Mouse (Mus musculus): Measurements from ENCODE around the gene E030018B13Rik. TPM values are rescaled to one million over a fixed set of nuclear protein-coding genes. Genes with fewer than 3 reads are reported as not detected.

Gene E030018B13Rik
- total RNA-seq, 2 experiments from 2014 or later: not detected

DNA sequence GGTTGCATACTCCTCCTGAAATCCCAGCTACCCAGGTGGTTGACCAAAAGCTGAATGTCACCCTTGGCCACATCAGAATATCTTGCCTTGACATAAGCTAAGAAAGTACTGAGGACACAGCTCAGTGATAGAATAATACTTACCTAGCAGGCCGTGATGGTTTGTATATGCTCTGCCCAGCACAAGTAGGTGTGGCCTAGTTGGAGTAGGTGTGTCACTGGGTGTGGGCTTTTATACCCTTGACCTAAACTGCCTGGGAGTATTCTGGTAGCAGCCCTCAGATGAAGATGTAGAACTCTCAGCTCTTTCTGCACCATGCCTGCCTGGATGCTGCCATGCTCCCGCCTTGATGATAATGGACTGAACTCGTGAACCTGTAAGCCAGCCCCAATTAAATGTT is 15.8 kb downstream of the E030018B13Rik start:
- ATAC-seq (replicated peaks; ENCODE audit: low FRiP score, low TSS enrichment, poor library complexity, severe bottlenecking): no peak

DNA sequence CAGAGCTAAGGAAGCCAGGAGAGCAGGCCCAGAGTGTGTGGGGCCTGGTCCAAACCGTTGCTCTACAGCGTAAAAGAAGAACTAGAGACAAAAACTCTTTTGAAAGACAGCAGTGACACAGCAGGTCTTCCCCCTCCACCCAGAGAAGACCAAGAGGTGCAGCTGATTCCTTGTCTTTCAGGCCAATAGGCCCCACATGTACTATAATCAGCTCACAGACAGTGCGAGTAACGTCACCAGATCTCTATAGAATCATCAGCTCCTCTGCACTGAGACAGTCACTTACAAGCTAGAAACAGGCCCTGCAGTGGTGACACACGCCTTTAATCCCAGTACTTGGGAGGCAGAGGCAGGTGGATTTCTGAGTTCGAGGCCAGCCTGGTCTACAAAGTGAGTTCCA is 17.2 kb downstream of the E030018B13Rik start:
- ATAC-seq (replicated peaks; ENCODE audit: low FRiP score, low TSS enrichment, poor library complexity, severe bottlenecking): peak; percentile 50

DNA sequence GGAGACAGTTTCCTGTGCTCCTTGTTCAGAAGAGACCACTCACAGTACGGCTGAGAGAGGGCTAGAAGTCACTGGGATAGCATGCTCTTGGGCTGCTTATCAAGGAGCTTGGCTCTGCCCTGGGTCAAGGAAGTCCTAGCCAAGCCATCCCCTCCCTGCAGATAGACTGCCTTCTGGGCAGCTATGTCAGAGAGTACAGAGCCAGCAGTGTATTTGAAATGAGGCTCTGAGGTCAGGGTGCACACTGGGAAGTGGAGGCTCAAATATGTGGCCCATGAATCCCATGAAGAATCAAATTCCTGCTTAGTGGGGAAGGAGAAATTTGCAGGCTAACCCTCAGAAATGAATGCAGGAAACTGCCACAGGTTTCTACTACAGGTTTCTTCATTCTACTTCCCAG is 17.9 kb downstream of the E030018B13Rik start:
- ATAC-seq (replicated peaks; ENCODE audit: low FRiP score, low TSS enrichment, poor library complexity, severe bottlenecking): no peak

DNA sequence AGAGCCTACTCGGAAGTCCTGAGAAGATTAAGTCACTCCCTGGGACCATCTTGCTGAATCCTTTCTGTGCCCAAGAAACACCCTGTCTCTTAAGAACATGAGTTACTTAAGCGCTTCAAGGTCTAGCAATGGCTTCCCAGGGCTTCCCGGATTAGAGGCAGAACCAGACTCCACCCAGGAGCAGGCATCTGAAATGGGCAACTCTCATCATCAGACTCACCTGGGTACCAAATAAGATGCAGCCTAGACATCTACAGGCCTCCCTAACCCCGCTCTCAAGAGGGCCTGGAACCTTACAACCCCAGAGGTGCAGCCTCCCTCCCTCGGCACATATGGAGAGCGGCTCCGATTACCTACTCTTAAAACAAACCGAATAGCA is 19.1 kb downstream of the E030018B13Rik start:
- no peak for ATAC-seq (replicated peaks; ENCODE audit: low FRiP score, low TSS enrichment, poor library complexity, severe bottlenecking)

DNA sequence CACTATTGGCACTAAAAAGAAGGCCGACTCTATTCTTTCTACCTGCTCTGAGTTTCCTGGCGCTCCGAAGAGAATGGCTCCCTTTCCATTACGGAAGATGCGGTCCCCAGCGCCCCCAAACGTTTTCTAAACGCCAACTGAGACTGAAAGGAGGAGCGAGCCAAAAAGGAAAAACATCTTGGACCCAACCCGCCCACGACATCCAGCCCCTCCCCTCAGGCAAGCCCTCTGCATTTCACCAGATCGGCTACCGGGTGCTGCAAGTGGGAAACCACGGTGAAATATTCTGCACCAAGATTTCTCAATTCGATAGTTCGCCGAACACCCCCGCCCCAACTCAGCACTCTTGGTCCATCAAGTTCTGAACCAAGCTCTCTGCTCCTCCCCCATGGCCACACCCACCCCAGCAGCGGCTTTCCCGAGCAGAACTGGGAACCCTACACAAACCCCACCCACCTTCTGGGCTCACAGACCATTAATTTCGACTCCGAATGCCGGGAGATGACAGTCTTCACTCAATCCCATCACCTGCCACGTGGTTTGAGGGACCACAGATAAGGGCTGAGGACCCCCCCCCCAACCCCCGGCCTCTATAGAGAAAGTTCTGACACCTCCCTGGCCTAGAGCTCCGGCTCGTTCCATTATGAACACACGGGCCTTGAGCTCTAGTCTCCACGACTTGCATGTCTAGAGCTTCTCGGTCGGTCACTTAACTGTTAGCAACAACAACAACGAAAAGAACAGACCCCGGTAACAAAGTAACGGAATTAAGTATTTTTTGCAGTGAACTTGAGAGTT is 19.7 kb downstream of the E030018B13Rik start:
- no peak for ATAC-seq (replicated peaks; ENCODE audit: low FRiP score, low TSS enrichment, poor library complexity, severe bottlenecking)

DNA sequence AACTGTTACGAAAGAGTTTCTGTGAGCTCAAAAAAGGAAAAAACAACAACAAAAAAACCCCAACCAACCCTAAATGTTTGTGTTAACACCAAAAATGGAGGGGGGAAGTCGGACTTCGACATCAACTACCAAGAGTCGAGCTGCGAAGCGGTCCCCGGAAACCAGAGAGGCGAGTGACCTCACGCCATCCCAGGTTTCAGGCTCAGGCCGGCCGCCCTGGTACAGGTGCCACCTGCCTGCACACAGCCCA is 20.3 kb downstream of the E030018B13Rik start:
- no peak for ATAC-seq (replicated peaks; ENCODE audit: low FRiP score, low TSS enrichment, poor library complexity, severe bottlenecking)

DNA sequence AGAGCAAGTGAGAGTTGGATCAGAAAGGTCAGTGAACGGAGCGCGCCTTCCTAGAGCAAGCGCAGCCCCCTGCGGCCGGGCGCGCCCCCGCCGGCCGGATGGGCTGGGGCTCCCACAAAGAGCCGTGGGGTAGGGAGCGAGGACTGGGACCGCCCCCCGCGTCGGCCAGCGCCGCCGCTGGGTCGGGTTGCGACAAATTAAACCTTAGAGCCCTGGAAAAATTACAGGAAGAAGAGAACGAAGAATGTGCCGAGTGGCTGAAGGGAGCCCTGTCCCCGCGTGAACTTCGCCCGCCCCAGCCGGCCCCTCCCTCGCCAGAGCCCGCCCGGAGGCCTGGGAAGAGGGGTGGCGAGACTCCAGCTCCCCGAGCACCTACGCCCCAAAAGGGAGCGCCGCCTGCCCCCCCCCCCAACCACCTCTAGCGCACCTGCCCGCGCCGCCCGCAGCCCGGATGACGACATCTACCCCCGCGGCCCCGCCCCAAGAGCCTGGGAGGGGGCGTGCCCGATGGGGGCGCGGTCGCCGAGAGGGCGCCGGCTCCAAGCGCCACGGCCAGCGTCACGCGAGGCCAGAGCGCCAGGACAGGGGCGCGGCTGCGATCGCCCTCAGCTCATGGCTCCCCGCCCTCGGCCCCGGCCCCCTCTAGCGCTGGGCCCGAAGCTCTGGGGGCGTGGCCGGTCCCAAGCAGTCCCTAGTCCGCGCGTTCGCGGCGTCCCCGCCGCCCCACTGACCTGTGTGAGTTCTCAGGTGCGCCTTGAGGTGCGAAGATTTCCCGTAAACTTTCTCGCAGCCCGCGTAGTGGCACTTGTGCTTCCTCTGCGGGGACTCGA is 20.8 kb downstream of the E030018B13Rik start:
- peak; percentile 9 for ATAC-seq (replicated peaks; ENCODE audit: low FRiP score, low TSS enrichment, poor library complexity, severe bottlenecking)

DNA sequence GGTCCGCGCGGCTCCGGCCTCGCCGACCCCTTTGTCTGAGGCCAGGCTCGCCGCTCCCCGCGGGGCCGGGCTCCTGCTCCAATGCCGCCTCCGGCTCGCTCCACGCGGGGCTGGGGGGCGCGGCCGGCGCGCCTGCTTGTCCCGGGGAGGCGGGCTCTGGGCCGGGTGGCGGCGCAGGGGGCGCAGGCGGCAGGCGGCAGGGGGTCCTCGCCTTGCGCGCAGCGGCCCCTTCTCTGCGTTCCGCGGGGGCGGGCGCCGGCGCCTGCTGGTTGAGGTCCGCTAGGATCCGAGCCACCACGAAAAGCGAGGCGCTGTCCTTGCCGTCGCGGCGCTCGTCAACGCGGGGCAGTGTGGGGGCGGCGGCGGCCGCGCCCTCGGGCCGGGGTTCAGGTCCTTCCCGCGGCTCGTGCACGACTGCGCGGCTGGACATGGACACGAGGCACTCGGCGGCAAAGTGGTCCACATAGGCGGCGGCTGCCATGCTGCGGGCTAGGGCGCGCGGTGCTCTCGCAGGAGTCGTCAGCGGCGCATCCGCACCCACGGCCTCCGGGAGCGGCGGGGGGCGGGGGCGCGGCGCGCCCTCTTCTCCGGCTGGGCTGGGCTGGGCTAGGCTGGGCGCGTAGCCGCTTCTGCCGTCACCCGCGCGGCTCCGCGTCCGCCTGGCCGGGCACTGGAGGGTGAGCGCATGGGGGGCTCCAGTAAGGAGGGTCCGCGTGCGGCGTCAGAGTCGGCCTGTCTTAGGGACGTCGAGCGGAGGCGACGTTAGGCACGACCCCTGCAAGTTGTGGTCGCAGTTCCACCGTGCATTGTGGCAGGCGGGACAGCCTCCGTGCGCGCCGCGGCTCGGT is 21.6 kb downstream of the E030018B13Rik start:
- 0 out of 2 replicates have a peak, but pooled peaks have one; percentile 0 for ATAC-seq (replicated peaks; ENCODE audit: low FRiP score, low TSS enrichment, poor library complexity, severe bottlenecking)

DNA sequence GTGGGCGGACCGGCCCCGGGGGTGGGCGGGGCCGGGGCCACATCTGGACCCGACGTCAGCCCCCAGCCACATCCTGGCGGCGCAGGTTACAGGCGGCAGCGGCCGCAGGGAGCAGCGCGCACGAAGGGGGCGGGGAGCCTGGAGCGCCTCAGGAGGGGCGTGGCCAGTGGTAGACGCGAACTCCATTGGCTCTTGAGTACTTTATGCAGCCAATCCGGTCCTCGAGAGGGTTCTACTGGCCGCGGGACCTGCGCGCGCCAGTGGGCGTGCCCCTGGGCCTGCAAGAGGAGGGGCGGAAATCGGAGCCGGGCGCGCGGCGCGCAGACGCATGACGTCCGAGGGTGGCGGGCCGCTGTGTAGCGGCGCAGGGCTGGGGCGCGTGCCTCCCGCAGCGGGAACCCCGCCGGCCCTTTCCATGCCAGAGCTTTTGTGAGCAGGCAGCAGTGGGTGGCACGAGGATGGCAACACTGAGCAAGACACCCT is 22.3 kb downstream of the E030018B13Rik start, which contains the start of gene Klf13:
Klf13 (minus strand) TSS at position 2 of the 483 bp plus-strand sequence.
- ATAC-seq (replicated peaks; ENCODE audit: low FRiP score, low TSS enrichment, poor library complexity, severe bottlenecking): peak; percentile 72

DNA sequence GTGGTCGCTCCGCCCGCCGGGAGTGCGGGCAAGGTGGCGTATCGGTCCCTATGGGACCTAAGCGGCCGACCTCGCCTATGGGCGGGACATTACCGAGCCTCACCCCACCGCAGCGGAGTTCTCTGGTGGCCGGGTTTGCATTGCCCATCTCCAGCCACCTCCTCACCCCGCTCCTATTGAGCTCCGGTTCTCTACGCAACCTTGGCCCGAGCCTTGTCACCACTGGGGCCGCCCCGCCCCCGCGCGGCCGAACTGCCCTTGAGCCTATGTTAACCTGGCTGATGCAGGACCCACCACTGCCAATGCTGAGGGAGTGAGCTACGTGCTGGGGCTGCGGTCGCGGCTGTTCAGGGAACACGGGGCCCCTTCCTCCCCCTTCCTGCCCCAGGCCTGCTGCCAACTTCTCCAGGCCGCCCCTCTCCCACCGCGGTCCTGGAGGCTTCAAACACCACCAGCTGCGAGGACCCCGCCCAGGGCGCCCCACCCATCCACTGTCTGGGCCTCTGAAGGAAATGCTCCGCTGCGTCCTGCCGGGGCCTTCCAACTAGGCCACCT is 22.8 kb downstream of the E030018B13Rik start:
- ATAC-seq (replicated peaks; ENCODE audit: low FRiP score, low TSS enrichment, poor library complexity, severe bottlenecking): peak; percentile 45

DNA sequence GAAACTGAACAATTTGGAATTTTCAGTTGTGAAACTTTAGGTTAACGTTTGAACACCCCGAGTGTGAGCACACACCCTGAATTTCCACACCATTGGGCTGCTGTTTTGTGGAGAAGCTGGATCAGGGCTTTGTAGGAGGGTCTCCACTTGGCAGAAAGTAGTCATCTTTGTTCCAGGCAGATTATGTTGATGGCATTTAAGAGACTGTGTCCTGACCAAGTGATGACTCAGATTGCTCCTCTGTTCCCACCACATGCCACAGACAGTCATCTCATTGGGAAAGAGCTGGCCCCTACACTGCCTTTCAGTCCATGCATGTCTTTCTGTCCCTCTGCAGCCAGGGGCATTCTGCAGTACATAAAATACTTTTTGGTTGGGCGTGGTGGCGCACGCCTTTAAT is 23.7 kb downstream of the E030018B13Rik start:
- ATAC-seq (replicated peaks; ENCODE audit: low FRiP score, low TSS enrichment, poor library complexity, severe bottlenecking): no peak

DNA sequence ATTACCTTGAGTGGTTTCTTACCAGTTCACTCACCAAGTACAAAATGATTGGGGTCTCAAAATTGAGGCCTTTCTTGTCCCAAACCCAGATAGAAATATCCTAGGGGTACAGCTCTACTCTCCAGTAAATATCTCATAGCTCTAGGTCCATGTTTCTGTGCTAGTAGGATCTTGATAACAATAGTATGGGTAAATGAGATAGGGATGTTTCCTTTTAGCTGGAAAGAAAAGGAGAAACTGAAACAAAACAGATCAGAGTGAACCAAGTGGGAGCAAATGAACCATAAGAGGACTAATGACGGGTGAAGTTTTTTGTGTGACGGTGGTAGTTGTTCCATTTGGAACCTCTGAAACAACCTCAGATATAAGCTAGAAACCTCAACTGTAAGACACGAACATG is 24.4 kb downstream of the E030018B13Rik start:
- ATAC-seq (replicated peaks; ENCODE audit: low FRiP score, low TSS enrichment, poor library complexity, severe bottlenecking): no peak

DNA sequence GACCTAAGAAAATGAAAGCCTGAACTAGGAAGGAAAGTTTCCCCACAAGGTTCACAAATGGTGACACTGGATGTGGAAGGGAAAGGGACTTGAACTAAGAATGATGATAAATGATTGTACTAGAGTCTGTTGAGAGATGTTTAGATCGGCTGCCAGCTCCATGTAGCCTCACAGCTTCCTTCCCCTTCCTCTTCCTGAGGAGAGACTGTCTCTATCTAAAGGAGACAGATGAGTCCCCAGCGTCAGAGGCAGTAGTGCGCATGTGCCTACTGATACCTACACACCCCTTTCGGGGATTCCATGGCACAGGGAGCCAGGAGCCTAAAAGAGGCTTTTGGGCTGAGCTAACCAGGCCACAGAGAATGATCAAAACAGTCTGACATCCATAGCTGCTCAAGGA is 24.8 kb downstream of the E030018B13Rik start:
- 0 out of 2 replicates have a peak, but pooled peaks have one; percentile 18 for ATAC-seq (replicated peaks; ENCODE audit: low FRiP score, low TSS enrichment, poor library complexity, severe bottlenecking)

DNA sequence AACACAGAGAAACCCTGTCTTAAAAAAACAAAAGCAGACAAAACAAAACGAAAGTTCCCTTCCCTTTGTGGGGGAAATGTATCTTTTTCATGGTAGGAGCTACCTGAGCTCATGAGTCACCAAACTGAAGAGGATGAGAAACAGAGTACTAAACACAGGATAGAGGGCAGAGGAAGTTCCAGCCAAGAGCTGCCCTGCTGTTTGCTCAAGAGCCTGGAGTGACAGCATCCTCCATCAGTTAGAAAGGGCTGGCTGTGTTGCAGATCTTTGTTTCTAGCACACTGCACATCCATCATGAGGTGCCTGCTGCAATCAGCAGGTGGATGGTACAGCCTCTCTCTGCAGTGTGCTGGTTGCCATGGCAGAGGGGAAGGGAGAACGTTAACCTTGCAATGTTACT is 27.3 kb downstream of the E030018B13Rik start:
- no peak for ATAC-seq (replicated peaks; ENCODE audit: low FRiP score, low TSS enrichment, poor library complexity, severe bottlenecking)

DNA sequence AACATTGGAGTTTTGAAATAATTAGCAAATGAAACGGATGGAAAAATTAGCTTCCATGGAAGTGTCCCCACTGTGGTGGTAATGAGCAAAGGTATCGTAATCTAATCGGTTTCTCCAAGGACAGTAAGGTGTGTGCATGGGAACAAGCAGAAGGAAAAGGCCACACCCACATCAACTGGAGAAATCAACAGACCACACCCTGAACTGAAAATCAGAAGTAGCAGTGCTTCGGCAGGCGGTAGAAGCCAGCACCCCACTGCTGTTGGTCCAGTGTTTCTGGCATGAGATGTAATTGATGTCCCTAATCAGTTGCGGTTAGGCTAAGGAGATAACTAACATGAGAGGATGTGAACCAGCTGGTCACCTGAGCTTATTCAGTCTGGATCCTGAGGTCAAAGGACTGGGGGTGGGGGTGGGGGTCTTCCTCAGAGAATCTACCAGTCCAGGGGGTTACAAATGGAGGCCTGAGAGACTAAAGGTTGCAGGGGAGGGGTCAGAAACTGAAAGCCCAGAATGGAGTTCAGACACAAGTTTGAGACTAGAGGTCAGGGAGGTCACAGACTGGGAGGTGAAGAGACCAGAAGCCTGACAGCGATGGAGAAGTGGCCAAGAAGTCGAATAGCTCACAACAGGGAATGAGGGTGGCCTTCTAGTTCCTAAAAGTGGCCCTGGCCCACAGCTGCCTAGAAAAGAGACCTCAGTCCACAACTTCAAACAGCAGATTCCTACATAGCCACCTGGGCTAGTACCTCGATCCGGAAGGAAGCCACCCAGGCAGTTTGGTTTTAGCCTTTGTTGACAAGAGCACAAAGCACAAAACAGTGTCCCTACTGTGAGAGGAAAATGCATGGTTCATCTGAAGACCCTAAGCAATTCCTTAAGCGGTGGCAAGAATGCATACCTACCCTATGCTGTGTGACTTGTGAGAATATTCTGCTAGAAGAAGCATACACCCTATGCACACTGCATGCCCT is 31.1 kb downstream of the E030018B13Rik start:
- ATAC-seq (replicated peaks; ENCODE audit: low FRiP score, low TSS enrichment, poor library complexity, severe bottlenecking): no peak

DNA sequence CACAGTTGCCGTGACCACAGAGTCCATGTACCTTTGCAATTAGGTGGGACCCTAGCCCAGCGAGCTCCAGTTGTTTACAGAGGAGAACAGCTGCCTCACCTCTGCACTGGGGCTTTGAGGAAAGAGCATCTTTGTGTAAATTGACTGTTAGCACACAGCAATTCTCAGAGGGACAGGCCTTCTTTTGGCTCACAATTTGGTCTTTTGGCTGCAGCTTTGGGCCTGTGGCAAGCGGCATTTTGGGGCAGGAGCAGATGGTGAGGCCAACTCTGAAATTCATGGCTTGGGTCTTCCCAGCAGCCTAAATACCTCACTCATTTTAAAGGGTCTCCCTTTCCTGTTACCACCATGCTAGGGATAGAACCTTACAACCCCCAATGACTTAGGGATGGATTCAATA is 32.5 kb downstream of the E030018B13Rik start:
- ATAC-seq (replicated peaks; ENCODE audit: low FRiP score, low TSS enrichment, poor library complexity, severe bottlenecking): no peak

DNA sequence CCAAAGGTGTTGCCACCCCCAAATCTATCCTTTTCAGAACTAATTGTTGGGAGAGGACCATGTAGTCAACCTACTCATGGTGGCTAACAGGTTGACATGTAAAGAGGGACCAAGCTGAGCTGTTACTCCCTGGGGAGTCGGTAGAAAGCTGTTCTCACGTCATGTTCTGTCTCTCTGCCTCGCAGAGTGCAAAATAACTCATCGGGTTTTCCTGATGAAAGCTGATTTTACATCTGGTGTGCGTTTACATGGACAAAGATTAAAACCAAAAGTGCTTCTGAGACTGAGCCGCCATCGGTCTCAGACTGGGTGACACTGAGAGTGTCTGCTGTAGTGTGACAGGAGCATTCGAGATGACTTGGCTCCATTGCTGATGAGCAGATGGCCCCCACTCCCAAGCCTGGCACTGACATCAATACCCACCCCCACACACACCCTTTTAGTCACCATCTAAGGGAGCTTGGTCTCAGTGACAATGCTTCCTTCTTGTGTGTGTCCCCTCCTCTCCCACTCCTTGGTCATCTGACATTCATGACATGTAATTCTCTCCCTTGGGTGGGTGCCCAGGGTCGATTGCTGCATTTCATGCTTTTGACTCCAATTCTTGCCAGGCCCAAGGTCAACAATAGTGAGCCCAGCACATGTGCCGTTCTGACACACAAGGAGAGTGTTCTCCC is 34.4 kb downstream of the E030018B13Rik start:
- ATAC-seq (replicated peaks; ENCODE audit: low FRiP score, low TSS enrichment, poor library complexity, severe bottlenecking): no peak

Measured in megakaryocyte-erythroid progenitor cell, adult 5-6 weeks (primary cell).